Mouse (Mus musculus): ENCODE data around the gene Myrfl. TPM values are rescaled to one million over a fixed set of nuclear protein-coding genes. Genes with fewer than 3 reads are reported as not detected.

The Myrfl gene
- polyA plus RNA-seq, 1 experiment from 2014 or later: not detected

GRCm38 (mm10) chr10:116815311-116816060 is 81.2 kb downstream of the Myrfl start:
- no peak overlapping the region for H3K27ac ChIP-seq
- H3K36me3 ChIP-seq (ENCODE audit: inconsistent target): no peaks in the 10 kb centered on the region
- no peaks in the 10 kb centered on the region for H3K79me2 ChIP-seq (ENCODE audit: inconsistent target)
- 84% methylated on average over 15 of the region's 15 CpGs for WGBS (ENCODE audit: missing documents)
- no peak overlapping the region for H3K4me3 ChIP-seq (ENCODE audit: inconsistent target)

GRCm38 (mm10) chr10:116813150-116813549 is 83.6 kb downstream of the Myrfl start:
- 85% methylated on average over 9 of the region's 9 CpGs for WGBS (ENCODE audit: missing documents)
- Histone ChIP-seq H3K27ac (no peak overlapping the region), H3K4me3 (ENCODE audit: inconsistent target) (no peak overlapping the region), H3K79me2 (ENCODE audit: inconsistent target) (no peaks in the 10 kb centered on the region), H3K36me3 (ENCODE audit: inconsistent target) (no peaks in the 10 kb centered on the region)

- Histone ChIP-seq H3K27ac (no peak overlapping the region), H3K4me3 (ENCODE audit: inconsistent target) (no peak overlapping the region), H3K36me3 (ENCODE audit: inconsistent target) (no peaks in the 10 kb centered on the region), H3K79me2 (ENCODE audit: inconsistent target) (no peaks in the 10 kb centered on the region)
- 93% methylated on average over 15 of the region's 15 CpGs for WGBS (ENCODE audit: missing documents)
These were observed 86.0 kb downstream of the Myrfl start for GRCm38 (mm10) chr10:116810738-116811137.

- no peaks in the 10 kb centered on the region for H3K79me2 ChIP-seq (ENCODE audit: inconsistent target)
- WGBS (ENCODE audit: missing documents): 88% methylated on average over 8 of the region's 9 CpGs
- H3K27ac ChIP-seq: no peak overlapping the region
- no peaks in the 10 kb centered on the region for H3K36me3 ChIP-seq (ENCODE audit: inconsistent target)
- no peak overlapping the region for H3K4me3 ChIP-seq (ENCODE audit: inconsistent target)
These were observed 87.3 kb downstream of the Myrfl start for GRCm38 (mm10) chr10:116809383-116809782.

- H3K79me2 ChIP-seq (ENCODE audit: inconsistent target): no peaks in the 10 kb centered on the region
- no peaks in the 10 kb centered on the region for H3K36me3 ChIP-seq (ENCODE audit: inconsistent target)
- WGBS (ENCODE audit: missing documents): 87% methylated on average over 10 of the region's 10 CpGs
- H3K4me3 ChIP-seq (ENCODE audit: inconsistent target): no peak overlapping the region
- H3K27ac ChIP-seq: no peak overlapping the region
These were observed 88.0 kb downstream of the Myrfl start for GRCm38 (mm10) chr10:116808556-116809353.

- no peak overlapping the region for H3K27ac ChIP-seq
- no peak overlapping the region for H3K4me3 ChIP-seq (ENCODE audit: inconsistent target)
- H3K36me3 ChIP-seq (ENCODE audit: inconsistent target): no peaks in the 10 kb centered on the region
- 86% methylated on average over 5 of the region's 5 CpGs for WGBS (ENCODE audit: missing documents)
- H3K79me2 ChIP-seq (ENCODE audit: inconsistent target): no peaks in the 10 kb centered on the region
These were observed 94.4 kb downstream of the Myrfl start for GRCm38 (mm10) chr10:116802178-116802794.

- Histone ChIP-seq H3K36me3 (ENCODE audit: inconsistent target) (no peaks in the 10 kb centered on the region), H3K27ac (no peak overlapping the region), H3K79me2 (ENCODE audit: inconsistent target) (no peaks in the 10 kb centered on the region), H3K4me3 (ENCODE audit: inconsistent target) (no peak overlapping the region)
- whole genome bisulfite sequencing (ENCODE audit: missing documents): 78% methylated on average over 4 of the region's 4 CpGs
These were observed 95.4 kb downstream of the Myrfl start for GRCm38 (mm10) chr10:116801281-116801680.

- H3K36me3 ChIP-seq (ENCODE audit: inconsistent target): no peaks in the 10 kb centered on the region
- 92% methylated on average over 6 of the region's 6 CpGs for WGBS (ENCODE audit: missing documents)
- no peaks in the 10 kb centered on the region for H3K79me2 ChIP-seq (ENCODE audit: inconsistent target)
- H3K4me3 ChIP-seq (ENCODE audit: inconsistent target): no peak overlapping the region
- H3K27ac ChIP-seq: no peak overlapping the region
These were observed 100.7 kb downstream of the Myrfl start for GRCm38 (mm10) chr10:116796066-116796465.

- Histone ChIP-seq H3K27ac (no peak overlapping the region), H3K36me3 (ENCODE audit: inconsistent target) (no peaks in the 10 kb centered on the region), H3K4me3 (ENCODE audit: inconsistent target) (no peak overlapping the region), H3K79me2 (ENCODE audit: inconsistent target) (no peaks in the 10 kb centered on the region)
These were observed 107.6 kb downstream of the Myrfl start for GRCm38 (mm10) chr10:116789096-116789495.

GRCm38 (mm10) chr10:116788431-116788830 is 108.3 kb downstream of the Myrfl start:
- no peak overlapping the region for H3K27ac ChIP-seq
- H3K4me3 ChIP-seq (ENCODE audit: inconsistent target): no peak overlapping the region
- no peaks in the 10 kb centered on the region for H3K79me2 ChIP-seq (ENCODE audit: inconsistent target)
- H3K36me3 ChIP-seq (ENCODE audit: inconsistent target): no peaks in the 10 kb centered on the region

- WGBS (ENCODE audit: missing documents): 94% methylated on average over 6 of the region's 6 CpGs
- H3K27ac ChIP-seq: no peak overlapping the region
- H3K4me3 ChIP-seq (ENCODE audit: inconsistent target): no peak overlapping the region
- no peaks in the 10 kb centered on the region for H3K36me3 ChIP-seq (ENCODE audit: inconsistent target)
- no peaks in the 10 kb centered on the region for H3K79me2 ChIP-seq (ENCODE audit: inconsistent target)
These were observed 112.6 kb downstream of the Myrfl start for GRCm38 (mm10) chr10:116784098-116784497.

- 67% methylated on average over 3 of the region's 5 CpGs for WGBS (ENCODE audit: missing documents)
- H3K79me2 ChIP-seq (ENCODE audit: inconsistent target): no peaks in the 10 kb centered on the region
- no peak overlapping the region for H3K27ac ChIP-seq
- no peaks in the 10 kb centered on the region for H3K36me3 ChIP-seq (ENCODE audit: inconsistent target)
- no peak overlapping the region for H3K4me3 ChIP-seq (ENCODE audit: inconsistent target)
These were observed 113.7 kb downstream of the Myrfl start for GRCm38 (mm10) chr10:116783020-116783419.

GRCm38 (mm10) chr10:116777947-116778346 is 118.8 kb downstream of the Myrfl start:
- H3K4me3 ChIP-seq (ENCODE audit: inconsistent target): no peak overlapping the region
- no peak overlapping the region for H3K27ac ChIP-seq
- no peaks in the 10 kb centered on the region for H3K36me3 ChIP-seq (ENCODE audit: inconsistent target)
- no peaks in the 10 kb centered on the region for H3K79me2 ChIP-seq (ENCODE audit: inconsistent target)
- WGBS (ENCODE audit: missing documents): 74% methylated on average over 8 of the region's 8 CpGs

- no peaks in the 10 kb centered on the region for H3K36me3 ChIP-seq (ENCODE audit: inconsistent target)
- H3K79me2 ChIP-seq (ENCODE audit: inconsistent target): no peaks in the 10 kb centered on the region
- no peak overlapping the region for H3K4me3 ChIP-seq (ENCODE audit: inconsistent target)
- no peak overlapping the region for H3K27ac ChIP-seq
- WGBS (ENCODE audit: missing documents): 95% methylated on average over 14 of the region's 14 CpGs
These were observed 119.9 kb downstream of the Myrfl start for GRCm38 (mm10) chr10:116776846-116777245.
